Comparison of ENCODE assay signal across 26 mouse cellular contexts in the genomic region with DNA sequence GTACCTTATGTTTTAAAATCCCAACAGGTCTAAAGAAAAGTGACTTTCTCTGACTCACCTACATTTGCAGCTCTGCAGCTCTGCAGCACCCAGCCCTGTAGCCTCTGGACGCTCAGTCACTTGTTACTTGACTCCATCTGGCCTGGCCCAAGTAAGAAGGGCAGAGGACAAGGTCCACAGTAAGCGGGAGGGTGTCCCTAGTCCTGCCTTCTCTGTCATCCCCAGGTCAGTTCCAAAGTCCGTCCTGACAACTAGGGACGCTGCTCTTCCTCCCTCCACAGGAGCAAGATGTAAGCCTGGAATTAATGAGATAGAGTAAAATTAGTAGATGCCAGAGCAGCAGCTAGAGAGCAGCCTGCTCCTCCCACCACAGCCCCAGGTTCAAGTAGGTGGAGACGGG. TPM values are rescaled to one million over a fixed set of nuclear protein-coding genes. Genes with fewer than 3 reads are reported as not detected.
DNase-seq lines count a peak whose midpoint lies in the region; ATAC-seq and TF ChIP-seq lines count a peak whose summit lies in the region.
"Had no signal": no experiment of that assay in that cellular context is flagged by ENCODE, and none has a peak within 500 bp of the region (broad histone marks: within the 10 kb centered on the region; RNA-seq: fewer than 3 reads in every experiment).

A gene (plus strand): TSS at position 229 of the 400 bp plus-strand sequence.

- peak within 1 kb of the TSS; percentile 34 for H3K4me2 ChIP-seq in intestine, embryonic 15.5 days (replicated peaks)
- peak within 1 kb of the TSS; percentile 67 for H3K4me2 ChIP-seq in liver, postnatal 0 days (ENCODE audit: low read depth, low read length)
- H3K4me2 ChIP-seq in hindbrain, embryonic 16.5 days (ENCODE audit: low read length), result no peak within 1 kb of the TSS
- H3K4me2 ChIP-seq: embryonic facial prominence, embryonic 12.5 days; hindbrain, embryonic 13.5 days; midbrain, embryonic 11.5 days; neural tube, embryonic 13.5 days had no signal

- H3K9ac ChIP-seq in intestine, embryonic 15.5 days, result no peak within 1 kb of the TSS
- peak within 1 kb of the TSS; percentile 18 for H3K9ac ChIP-seq in liver, postnatal 0 days (replicated peaks)
- no peak within 1 kb of the TSS for H3K9ac ChIP-seq in hindbrain, embryonic 16.5 days (ENCODE audit: low read depth, low read length)
- H3K9ac ChIP-seq: embryonic facial prominence, embryonic 12.5 days; forebrain, postnatal 0 days; hindbrain, embryonic 13.5 days; neural tube, embryonic 13.5 days had no signal

- 0 out of 2 replicates have a peak, but pooled peaks cover 7% of the 10 kb centered on the region for H3K4me1 ChIP-seq in intestine, embryonic 15.5 days (replicated peaks)
- H3K4me1 ChIP-seq in liver, postnatal 0 days (ENCODE audit: insufficient read depth), result peaks cover 10% of the 10 kb centered on the region
- no peaks in the 10 kb centered on the region for H3K4me1 ChIP-seq in hindbrain, embryonic 16.5 days (ENCODE audit: control insufficient read depth, insufficient read depth, low read depth, low read length)
- H3K4me1 ChIP-seq: embryonic facial prominence, embryonic 12.5 days; hindbrain, embryonic 13.5 days; neural tube, embryonic 13.5 days had no signal

- no peaks in the 10 kb centered on the region for H3K36me3 ChIP-seq in intestine, embryonic 15.5 days
- H3K36me3 ChIP-seq in liver, postnatal 0 days (replicated peaks; ENCODE audit: insufficient read depth, low read length), result no peaks in the 10 kb centered on the region
- H3K36me3 ChIP-seq in hindbrain, embryonic 16.5 days (ENCODE audit: control insufficient read depth, insufficient read depth, low read length), result no peaks in the 10 kb centered on the region
- H3K36me3 ChIP-seq: embryonic facial prominence, embryonic 12.5 days; hindbrain, embryonic 13.5 days; neural tube, embryonic 13.5 days had no signal

- TF ChIP-seq EP300 in liver, postnatal 0 days (IDR thresholded peaks at IDR 0.05; ENCODE audit: low read depth), result no peak

- 36% methylated on average over 5 of the region's 5 CpGs for WGBS in intestine, embryonic 15.5 days
- 47% methylated on average over 5 of the region's 5 CpGs for WGBS in liver, postnatal 0 days (ENCODE audit: insufficient replicate concordance)
- 67% methylated on average over 5 of the region's 5 CpGs for WGBS in hindbrain, embryonic 16.5 days

- intact Hi-C loops in gastrocnemius, adult 2 months (cut with DNase I), result no loop called here

- DNase-seq in kidney, adult 8-10 months, result peak; percentile 81 to 90
- peak; percentile 75 to 90 for DNase-seq in kidney, postnatal 36 days
- DNase-seq in liver, postnatal 0 days, result no peak
- no peak for DNase-seq in gastrocnemius, adult 2 months
- no peak for DNase-seq in adrenal gland, postnatal 4 days (ENCODE audit: low spot score in 2 of 2)
- DNase-seq in lung, postnatal 4 days, result no peak
- DNase-seq: adrenal gland, adult 8-10 months; B cell, adult 2 months; cerebellum, adult 2 months; forebrain, postnatal 0 days; heart, adult 18-20 months; layer of hippocampus, postnatal 36 days; lung, adult 2 months; lung, postnatal 36 days; right cerebral cortex, postnatal 4 days; thymus, adult 2 months had no signal

- peak; percentile 89 for ATAC-seq in intestine, embryonic 15.5 days
- ATAC-seq in liver, postnatal 0 days, result peak; percentile 73
- no peak for ATAC-seq in hindbrain, embryonic 16.5 days
- ATAC-seq: forebrain, postnatal 0 days had no signal

- peak within 1 kb of the TSS; percentile 13; the same call in 1 of the 2 replicates for H3K4me3 ChIP-seq in intestine, embryonic 15.5 days (replicated peaks)
- H3K4me3 ChIP-seq in liver, postnatal 0 days (ENCODE audit: low read depth, low read length), result peak within 1 kb of the TSS; percentile 24
- H3K4me3 ChIP-seq in gastrocnemius, adult 2 months, result no peak within 1 kb of the TSS
- no peak within 1 kb of the TSS for H3K4me3 ChIP-seq in hindbrain, embryonic 16.5 days (ENCODE audit: low read length)
- H3K4me3 ChIP-seq: embryonic facial prominence, embryonic 12.5 days; hindbrain, embryonic 13.5 days; neural tube, embryonic 13.5 days had no signal

- no peaks in the 10 kb centered on the region for H3K9me3 ChIP-seq in intestine, embryonic 15.5 days
- H3K9me3 ChIP-seq in liver, postnatal 0 days (ENCODE audit: low read length), result no peaks in the 10 kb centered on the region
- no peaks in the 10 kb centered on the region for H3K9me3 ChIP-seq in hindbrain, embryonic 16.5 days (ENCODE audit: control insufficient read depth, low read length)
- H3K9me3 ChIP-seq: embryonic facial prominence, embryonic 12.5 days; hindbrain, embryonic 13.5 days; neural tube, embryonic 13.5 days had no signal

- peak within 1 kb of the TSS; percentile 79 for H3K27ac ChIP-seq in intestine, embryonic 15.5 days
- H3K27ac ChIP-seq in liver, postnatal 0 days (ENCODE audit: low read depth), result peak within 1 kb of the TSS; percentile 72
- no peak within 1 kb of the TSS for H3K27ac ChIP-seq in gastrocnemius, adult 2 months
- H3K27ac ChIP-seq in hindbrain, embryonic 16.5 days (ENCODE audit: low read depth, low read length), result no peak within 1 kb of the TSS
- H3K27ac ChIP-seq: embryonic facial prominence, embryonic 12.5 days; hindbrain, embryonic 13.5 days; neural tube, embryonic 13.5 days had no signal

- no peak for TF ChIP-seq CTCF in liver, postnatal 0 days (IDR thresholded peaks at IDR 0.05; ENCODE audit: low read depth)
- no peak for TF ChIP-seq CTCF in gastrocnemius, adult 2 months (IDR thresholded peaks at IDR 0.05)

- no peaks in the 10 kb centered on the region for H3K27me3 ChIP-seq in intestine, embryonic 15.5 days (replicated peaks)
- no peaks in the 10 kb centered on the region for H3K27me3 ChIP-seq in liver, postnatal 0 days (ENCODE audit: insufficient read depth, low read length)
- no peaks in the 10 kb centered on the region for H3K27me3 ChIP-seq in hindbrain, embryonic 16.5 days (replicated peaks; ENCODE audit: control insufficient read depth, insufficient read depth, low read length)
- H3K27me3 ChIP-seq: embryonic facial prominence, embryonic 12.5 days; hindbrain, embryonic 13.5 days; neural tube, embryonic 13.5 days had no signal

RNA-seq across cellular contexts. Expression of the gene that starts here (rescaled TPM):
- polyA plus RNA-seq in intestine, embryonic 15.5 days (2015; fragmentation: Nextera tagmentation; extraction: Ambion mirVana), result 8.9 and 11.7 TPM in 2 replicates
- polyA plus RNA-seq in liver, postnatal 0 days (2015; fragmentation: Nextera tagmentation; extraction: Ambion mirVana), result 23.8 and 25.9 TPM in 2 replicates
- not detected for total RNA-seq in gastrocnemius, adult 2 months (2021)
- 1 to 10 TPM; 2.0 to 5.4 TPM for total RNA-seq in adrenal gland, postnatal 4 days (2021)
- polyA plus RNA-seq in hindbrain, embryonic 16.5 days (2015; fragmentation: Nextera tagmentation; extraction: Ambion mirVana), result not detected in 2 replicates
- total RNA-seq: common myeloid progenitor, adult 5-6 weeks; forebrain, postnatal 0 days; gastrocnemius, adult 18-20 months; heart, adult 18-20 months; layer of hippocampus, postnatal 36 days; left cerebral cortex, postnatal 36 days; monocyte, adult 5-6 weeks had no signal
- polyA plus RNA-seq: cerebellum, adult 2 months; embryonic facial prominence, embryonic 12.5 days; forebrain, postnatal 0 days; hindbrain, embryonic 13.5 days; midbrain, embryonic 11.5 days; neural tube, embryonic 13.5 days had no signal

Comparison
In these comparisons a context has a peak if more than half of its experiments do, and no peak if none do; other contexts are left out.
1. H3K27ac ChIP-seq: peak in intestine, embryonic 15.5 days (single experiment) and liver, postnatal 0 days (single experiment); none in gastrocnemius, adult 2 months (single experiment) and hindbrain, embryonic 16.5 days (single experiment).
2. H3K4me3 ChIP-seq: peak in intestine, embryonic 15.5 days (single experiment) and liver, postnatal 0 days (single experiment); none in gastrocnemius, adult 2 months (single experiment) and hindbrain, embryonic 16.5 days (single experiment).
3. DNase-seq: peak in kidney, adult 8-10 months (2 of 2) and kidney, postnatal 36 days (2 of 2); none in liver, postnatal 0 days (single experiment), gastrocnemius, adult 2 months (single experiment), adrenal gland, postnatal 4 days (0 of 2) and lung, postnatal 4 days (0 of 2).